Mouse (Mus musculus) heart, postnatal 0 days (tissue): ENCODE data around the gene Acacb.

ENCODE experiments used
- CTCF ChIP-seq: IDR thresholded peaks from 2 replicates; pipeline ENCODE4 v1.5.1; 2016; ENCODE audit warnings: antibody characterized with exemption, control low read depth, low read depth
- EP300 ChIP-seq: IDR thresholded peaks from 2 replicates; pipeline ENCODE4 v1.6.1; 2016; ENCODE audit warnings: antibody characterized with exemption, low read depth

GRCm38 (mm10) chr5:114173458-114173857 is 27.1 kb downstream of the Acacb start:
- TF ChIP-seq CTCF (peak; percentile 28), EP300 (no peak)
